Mouse (Mus musculus) gastrocnemius, postnatal 10 days (tissue): Measurements from ENCODE around the gene Ush1c. TPM values are rescaled to one million over a fixed set of nuclear protein-coding genes. Genes with fewer than 3 reads are reported as not detected.

Experiments used
- total RNA-seq, 2 experiments: library from RNA; stranded (reverse); gene quantifications; 2 replicates each; pipeline ENCODE4 v1.2.3; 2021

Gene Ush1c
- total RNA-seq, 2 experiments from 2014 or later, result 1.1 to 2.0 TPM

Other genes starting within 250 kb of the Ush1c start
- gene Abcc6, start 208.2 kb downstream of the Ush1c start, total RNA-seq, result under 1 TPM; 0.11 to 0.12 TPM
- gene Nomo1, start 204.8 kb downstream of the Ush1c start, total RNA-seq, result 10 to 100 TPM; 42.1 to 47.5 TPM
- 10 to 100 TPM; 55.7 to 65.0 TPM for gene Kcnj11, start 137.7 kb downstream of the Ush1c start, total RNA-seq
- gene Abcc8, start 58.5 kb downstream of the Ush1c start, total RNA-seq, result 1 to 10 TPM; 2.5 to 2.8 TPM
- gene Otog, start 2.5 kb upstream of the Ush1c start, total RNA-seq, result under 1 TPM; 0.27 to 0.31 TPM
- gene Myod1, start 138.0 kb upstream of the Ush1c start, total RNA-seq, result 10 to 100 TPM; 36.8 to 45.3 TPM
- 10 to 100 TPM; 19.7 to 21.1 TPM for gene Kcnc1, start 158.0 kb upstream of the Ush1c start, total RNA-seq